Mouse (Mus musculus) embryonic facial prominence, embryonic 11.5 days (tissue): ENCODE measurements around the gene Cdh12. TPM values are rescaled to one million over a fixed set of nuclear protein-coding genes. Genes with fewer than 3 reads are reported as not detected.

Source experiments
- ATAC-seq: fragments of 200-750 bp; cut with Nextera tagmentation; replicated peaks from 2 replicates; pipeline ENCODE4 v1.8.0; 2017; ENCODE audit warnings: low read depth; ENCODE audit not compliant: insufficient number of reproducible peaks, low FRiP score, low TSS enrichment
- DNase-seq: peaks from one replicate; pipeline ENCODE4 v3.0.0-alpha.2; 2015; ENCODE audit warnings: low spot score
- H3K27ac ChIP-seq: fragments of 300-500 bp; sonication (generic); replicated peaks from 2 replicates; pipeline ENCODE4 v1.5.1; 2014; ENCODE audit warnings: mild to moderate bottlenecking, low read depth, low read length, control low read depth
- H3K27me3 ChIP-seq: fragments of 300-500 bp; sonication (generic); 2 replicates; pipeline ENCODE4 v1.6.1; 2014; ENCODE audit warnings: mild to moderate bottlenecking, low read length, moderate library complexity, mixed read lengths; ENCODE audit not compliant: control insufficient read depth, insufficient read depth
- H3K36me3 ChIP-seq: fragments of 300-500 bp; sonication (generic); replicated peaks from 2 replicates; pipeline ENCODE4 v1.6.1; 2014; ENCODE audit warnings: low read depth, mild to moderate bottlenecking, low read length, moderate library complexity, mixed read lengths; ENCODE audit not compliant: control insufficient read depth, insufficient read depth
- H3K4me1 ChIP-seq: fragments of 300-500 bp; sonication (generic); 2 replicates; pipeline ENCODE4 v1.6.1; 2014; ENCODE audit warnings: low read length, mixed read lengths; ENCODE audit not compliant: control insufficient read depth, insufficient read depth
- H3K4me2 ChIP-seq: fragments of 300-500 bp; sonication (generic); 2 replicates; pipeline ENCODE4 v1.6.1; 2014; ENCODE audit warnings: low read depth, mild to moderate bottlenecking, control low read depth, low read length, moderate library complexity
- H3K4me3 ChIP-seq: fragments of 300-500 bp; sonication (generic); 2 replicates; pipeline ENCODE4 v1.5.1; 2014; ENCODE audit warnings: low read depth, low read length, control low read depth
- H3K9ac ChIP-seq: fragments of 300-500 bp; sonication (generic); replicated peaks from 2 replicates; pipeline ENCODE4 v1.6.1; 2014; ENCODE audit warnings: mild to moderate bottlenecking, control low read depth, low read length
- H3K9me3 ChIP-seq: fragments of 300-500 bp; sonication (generic); replicated peaks from 2 replicates; pipeline ENCODE4 v1.6.1; 2016; ENCODE audit warnings: mild to moderate bottlenecking, low read length, inconsistent platforms, mixed read lengths; ENCODE audit not compliant: control insufficient read depth
- WGBS: fragments of 180-500 bp; shearing (Covaris S2); extraction: QIAGEN DNeasy Blood & Tissue Kit; methylation state at CpG from one replicate; pipeline ENCODE4 v1.1.7; 2014; 5-methylcytosine and 5-hydroxymethylcytosine counted together
- polyA plus RNA-seq: library from polyadenylated mRNA; unstranded; fragments of >200 nt; fragmentation: Nextera tagmentation; extraction: Ambion mirVana; gene quantifications from 2 replicates; pipeline ENCODE4 v1.2.1, GENCODE M21; 2014

Gene Cdh12
- polyA plus RNA-seq, 1 experiment from 2014 or later, result 0.25 TPM

DNA sequence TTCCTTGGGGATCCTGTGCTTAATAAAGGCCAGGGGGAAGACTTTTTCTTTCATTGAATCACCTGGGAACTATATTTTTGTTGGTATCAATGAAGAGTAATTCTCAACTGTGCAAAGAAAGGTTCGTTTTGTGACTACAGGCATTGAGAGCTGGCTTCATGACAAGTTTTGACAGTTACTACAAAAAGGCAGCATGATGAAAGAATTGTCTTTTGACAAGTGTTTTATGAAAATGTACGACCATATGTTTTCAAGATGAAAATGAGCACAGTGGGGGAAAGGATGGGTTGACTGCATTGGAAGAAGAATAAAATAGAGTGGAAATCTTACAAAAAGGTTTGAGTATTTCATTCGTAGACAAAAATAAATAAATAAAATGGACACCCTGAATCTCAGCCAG, 866.4 kb downstream of the Cdh12 start:
- H3K27ac ChIP-seq, result no peak overlapping the region
- no peak overlapping the region for H3K4me2 ChIP-seq
- 78% methylated on average over 3 of the region's 3 CpGs for WGBS
- no peak overlapping the region for H3K4me3 ChIP-seq
- no peaks in the 10 kb centered on the region for H3K9me3 ChIP-seq
- H3K27me3 ChIP-seq, result no peaks in the 10 kb centered on the region
- no peak for DNase-seq
- ATAC-seq, result no peak
- no peaks in the 10 kb centered on the region for H3K36me3 ChIP-seq
- no peak overlapping the region for H3K9ac ChIP-seq
- no peaks in the 10 kb centered on the region for H3K4me1 ChIP-seq

- H3K36me3 ChIP-seq, result no peaks in the 10 kb centered on the region
- no peak overlapping the region for H3K27ac ChIP-seq
- H3K9me3 ChIP-seq, result no peaks in the 10 kb centered on the region
- H3K4me1 ChIP-seq, result no peaks in the 10 kb centered on the region
- ATAC-seq, result no peak
- no peak for DNase-seq
- H3K4me3 ChIP-seq, result no peak overlapping the region
- H3K9ac ChIP-seq, result no peak overlapping the region
- H3K4me2 ChIP-seq, result no peak overlapping the region
- no peaks in the 10 kb centered on the region for H3K27me3 ChIP-seq
Measured at GRCm38 (mm10) chr15:21343853-21344252, 894.8 kb downstream of the Cdh12 start.

GRCm38 (mm10) chr15:21344323-21344722, 895.3 kb downstream of the Cdh12 start:
- Histone ChIP-seq H3K27me3 (no peaks in the 10 kb centered on the region), H3K9me3 (no peaks in the 10 kb centered on the region), H3K9ac (no peak overlapping the region), H3K4me1 (no peaks in the 10 kb centered on the region), H3K27ac (no peak overlapping the region), H3K4me2 (no peak overlapping the region), H3K36me3 (no peaks in the 10 kb centered on the region), H3K4me3 (no peak overlapping the region)
- 51% methylated on average over 2 of the region's 2 CpGs for WGBS
- DNase-seq (no peak), ATAC-seq (no peak)

DNA sequence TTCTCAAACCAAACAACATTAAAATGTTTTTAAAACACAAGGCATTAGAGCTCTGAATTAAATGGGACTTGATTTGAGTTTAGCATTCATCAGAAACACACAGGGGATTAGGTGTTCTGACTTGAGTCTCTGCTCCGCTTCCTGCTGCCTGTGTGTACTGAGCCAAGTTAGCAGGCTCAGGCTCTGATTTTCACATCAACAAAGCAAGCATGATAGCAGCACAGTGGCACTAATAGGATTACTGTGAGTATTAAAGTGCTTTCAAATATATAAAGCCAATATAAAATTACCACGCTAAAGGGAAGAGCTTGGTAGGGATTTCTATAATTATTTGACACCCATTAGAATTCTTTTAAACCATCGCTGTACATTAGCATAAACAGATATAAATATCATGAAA, 895.7 kb downstream of the Cdh12 start:
- H3K27me3 ChIP-seq, result no peaks in the 10 kb centered on the region
- no peak overlapping the region for H3K27ac ChIP-seq
- no peaks in the 10 kb centered on the region for H3K36me3 ChIP-seq
- H3K4me3 ChIP-seq, result no peak overlapping the region
- H3K4me2 ChIP-seq, result no peak overlapping the region
- no peaks in the 10 kb centered on the region for H3K9me3 ChIP-seq
- no peak; the same call in 1 of the 2 replicates for ATAC-seq
- 57% methylated on average over 3 of the region's 3 CpGs for WGBS
- no peak for DNase-seq
- no peaks in the 10 kb centered on the region for H3K4me1 ChIP-seq
- H3K9ac ChIP-seq, result no peak overlapping the region

GRCm38 (mm10) chr15:21355356-21356101, 906.5 kb downstream of the Cdh12 start:
- WGBS, result 87% methylated on average over 5 of the region's 5 CpGs
- no peak for ATAC-seq
- H3K36me3 ChIP-seq, result no peaks in the 10 kb centered on the region
- H3K4me1 ChIP-seq, result no peaks in the 10 kb centered on the region
- H3K4me2 ChIP-seq, result no peak overlapping the region
- H3K9ac ChIP-seq, result no peak overlapping the region
- no peak overlapping the region for H3K27ac ChIP-seq
- DNase-seq, result no peak
- H3K27me3 ChIP-seq, result no peaks in the 10 kb centered on the region
- no peak overlapping the region for H3K4me3 ChIP-seq
- no peaks in the 10 kb centered on the region for H3K9me3 ChIP-seq

DNA sequence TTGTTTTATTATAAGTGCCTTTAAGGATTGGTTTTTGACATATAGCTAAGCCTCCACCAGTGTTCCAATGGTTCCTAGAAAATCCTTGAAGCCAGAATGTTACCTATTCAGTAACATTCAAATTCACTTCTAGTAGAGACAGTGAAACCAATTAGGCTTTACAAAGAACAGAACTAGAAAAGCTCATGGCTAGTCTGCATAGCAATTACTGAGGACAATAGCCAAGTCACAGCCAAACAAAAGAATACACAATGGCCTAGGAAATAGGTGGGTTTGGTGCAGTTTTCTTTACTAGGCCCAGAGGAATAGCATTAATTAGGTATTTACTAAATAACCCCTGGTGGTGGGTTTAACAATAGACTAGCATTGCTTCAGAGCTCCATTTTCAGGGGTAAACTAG, 917.3 kb downstream of the Cdh12 start:
- no peaks in the 10 kb centered on the region for H3K27me3 ChIP-seq
- no peaks in the 10 kb centered on the region for H3K9me3 ChIP-seq
- no peaks in the 10 kb centered on the region for H3K36me3 ChIP-seq
- no peak overlapping the region for H3K4me3 ChIP-seq
- ATAC-seq (no peak), DNase-seq (no peak)
- H3K4me2 ChIP-seq, result no peak overlapping the region
- H3K27ac ChIP-seq, result no peak overlapping the region
- no peaks in the 10 kb centered on the region for H3K4me1 ChIP-seq
- H3K9ac ChIP-seq, result no peak overlapping the region

DNA sequence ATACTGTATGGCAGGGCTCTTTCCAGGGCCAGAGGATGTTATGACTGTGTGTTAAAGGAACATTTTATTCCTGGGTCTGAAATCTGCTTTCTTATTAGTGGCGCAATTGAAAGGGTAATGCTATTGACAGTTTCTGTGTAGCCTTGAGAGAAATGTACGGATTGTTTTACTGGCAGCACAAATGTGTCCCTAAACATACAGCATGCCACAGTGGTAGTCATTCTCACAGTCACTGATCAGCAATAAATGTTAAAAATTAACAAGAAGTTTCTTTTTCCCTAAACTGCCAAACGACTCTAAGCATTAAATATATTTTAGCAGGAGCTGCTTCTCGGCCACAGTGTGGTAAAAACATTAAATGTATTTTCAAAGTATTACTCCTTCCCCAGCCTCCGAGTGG, 926.4 kb downstream of the Cdh12 start:
- no peak overlapping the region for H3K27ac ChIP-seq
- no peaks in the 10 kb centered on the region for H3K9me3 ChIP-seq
- no peak overlapping the region for H3K9ac ChIP-seq
- WGBS, result 82% methylated on average over 5 of the region's 5 CpGs
- no peak overlapping the region for H3K4me3 ChIP-seq
- ATAC-seq (no peak), DNase-seq (no peak)
- H3K36me3 ChIP-seq, result no peaks in the 10 kb centered on the region
- no peaks in the 10 kb centered on the region for H3K4me1 ChIP-seq
- H3K27me3 ChIP-seq, result no peaks in the 10 kb centered on the region
- no peak overlapping the region for H3K4me2 ChIP-seq

DNA sequence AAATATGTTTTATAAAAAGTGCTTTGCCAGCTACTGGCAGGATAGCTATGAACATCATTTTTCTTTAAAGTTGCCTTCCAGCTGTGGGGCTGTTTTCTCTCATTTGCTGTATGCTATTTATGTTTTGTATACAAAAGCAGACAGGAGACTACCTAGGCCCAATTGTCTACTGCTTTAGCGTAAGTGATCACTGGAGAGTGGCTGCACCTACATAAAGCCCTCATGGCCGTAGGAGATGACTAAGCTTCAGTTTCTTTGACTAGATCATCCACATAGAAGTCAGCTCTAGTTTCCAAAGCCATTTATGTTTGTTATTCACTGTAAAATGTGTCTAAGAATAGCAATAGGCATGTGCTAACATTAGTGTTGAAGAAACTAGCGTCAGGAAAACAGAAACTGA, 926.8 kb downstream of the Cdh12 start:
- Histone ChIP-seq H3K4me1 (no peaks in the 10 kb centered on the region), H3K9me3 (no peaks in the 10 kb centered on the region), H3K27ac (no peak overlapping the region), H3K36me3 (no peaks in the 10 kb centered on the region), H3K27me3 (no peaks in the 10 kb centered on the region), H3K4me3 (no peak overlapping the region), H3K4me2 (no peak overlapping the region), H3K9ac (no peak overlapping the region)
- 73% methylated on average over 3 of the region's 3 CpGs for WGBS
- DNase-seq (no peak), ATAC-seq (no peak)
